In genomic region chr7:109176688-109177087, GRCm38 (mm10) we compare ENCODE assay signal across 28 mouse cellular contexts. TPM values are rescaled to one million over a fixed set of nuclear protein-coding genes. Genes with fewer than 3 reads are reported as not detected.
DNase-seq lines count a peak whose midpoint lies in the region; ATAC-seq and TF ChIP-seq lines count a peak whose summit lies in the region.
"Had no signal": no experiment of that assay in that cellular context is flagged by ENCODE, and none has a peak within 500 bp of the region (broad histone marks: within the 10 kb centered on the region; RNA-seq: fewer than 3 reads in every experiment).

No protein-coding gene starts in this region.

- no peak for DNase-seq in midbrain, embryonic 10.5 days (ENCODE audit: low spot score)
- no peak for DNase-seq in midbrain, embryonic 14.5 days
- peak; percentile 63 for DNase-seq in forebrain, embryonic 11.5 days (ENCODE audit: low spot score)
- DNase-seq in midbrain, postnatal 0 days (ENCODE audit: low spot score): no peak
- DNase-seq in lung, postnatal 14 days: no peak
- DNase-seq in MN1 (ENCODE audit: low spot score): no peak
- DNase-seq: adrenal gland, adult 2 months; adrenal gland, postnatal 36 days; cerebellum, adult 8-10 months; cerebellum, postnatal 25 days; gastrocnemius, postnatal 25 days; heart, adult 2 months; heart, postnatal 4 days; lung, embryonic 14.5 days; right cerebral cortex, postnatal 4 days; thymus, adult 18-20 months; thymus, postnatal 36 days had no signal

- H3K27me3 ChIP-seq in midbrain, embryonic 10.5 days (ENCODE audit: low read depth, poor library complexity, severe bottlenecking): peaks cover 79% of the 10 kb centered on the region
- no peaks in the 10 kb centered on the region for H3K27me3 ChIP-seq in midbrain, embryonic 14.5 days (ENCODE audit: control insufficient read depth, insufficient read depth, low read length)
- peaks cover 58% of the 10 kb centered on the region for H3K27me3 ChIP-seq in forebrain, embryonic 11.5 days (ENCODE audit: control insufficient read depth, insufficient read depth, low read length)
- H3K27me3 ChIP-seq in forebrain, embryonic 16.5 days (replicated peaks; ENCODE audit: control insufficient read depth, insufficient read depth, low read length): peaks cover 24% of the 10 kb centered on the region
- 0 out of 2 replicates have a peak, but pooled peaks cover 6% of the 10 kb centered on the region for H3K27me3 ChIP-seq in midbrain, postnatal 0 days (ENCODE audit: insufficient read depth, low read length)

- WGBS in midbrain, embryonic 10.5 days: 59% methylated on average over 3 of the region's 3 CpGs
- WGBS in midbrain, embryonic 14.5 days: 57% methylated on average over 3 of the region's 3 CpGs
- WGBS in forebrain, embryonic 11.5 days: 23% methylated on average over 3 of the region's 3 CpGs
- 7% methylated on average over 3 of the region's 3 CpGs for WGBS in forebrain, embryonic 16.5 days
- WGBS in midbrain, postnatal 0 days: 49% methylated on average over 3 of the region's 3 CpGs

- no peak for ATAC-seq in midbrain, embryonic 14.5 days (ENCODE audit: low FRiP score, low TSS enrichment)
- ATAC-seq in forebrain, embryonic 11.5 days (replicated peaks; ENCODE audit: low FRiP score): no peak; the same call in 1 of the 2 replicates
- ATAC-seq in forebrain, embryonic 16.5 days: peak; percentile 60
- ATAC-seq in midbrain, postnatal 0 days (ENCODE audit: low FRiP score): no peak
- ATAC-seq: CD4-positive, CD25-positive, alpha-beta regulatory T cell, adult 4 months had no signal

- no peaks in the 10 kb centered on the region for H3K9me3 ChIP-seq in midbrain, embryonic 10.5 days (replicated peaks)
- H3K9me3 ChIP-seq in midbrain, embryonic 14.5 days (ENCODE audit: control insufficient read depth, low read length): no peaks in the 10 kb centered on the region
- no peaks in the 10 kb centered on the region for H3K9me3 ChIP-seq in forebrain, embryonic 11.5 days (ENCODE audit: control insufficient read depth, low read length)
- H3K9me3 ChIP-seq in forebrain, embryonic 16.5 days (ENCODE audit: control insufficient read depth, low read length): no peaks in the 10 kb centered on the region
- H3K9me3 ChIP-seq in midbrain, postnatal 0 days (ENCODE audit: low read length): no peaks in the 10 kb centered on the region
- H3K9me3 ChIP-seq: embryonic facial prominence, embryonic 10.5 days; embryonic facial prominence, embryonic 15.5 days; heart, embryonic 12.5 days; kidney, embryonic 15.5 days; limb, embryonic 12.5 days; liver, embryonic 15.5 days; neural tube, embryonic 13.5 days had no signal

- peak overlapping the region; percentile 94; the same call in 1 of the 2 replicates for H3K27ac ChIP-seq in midbrain, embryonic 10.5 days (replicated peaks)
- no peak overlapping the region for H3K27ac ChIP-seq in midbrain, embryonic 14.5 days (replicated peaks; ENCODE audit: low read depth, low read length)
- peak overlapping the region; percentile 39; the same call in 1 of the 2 replicates for H3K27ac ChIP-seq in forebrain, embryonic 11.5 days (ENCODE audit: low read depth, low read length)
- H3K27ac ChIP-seq in forebrain, embryonic 16.5 days (ENCODE audit: low read length): peak overlapping the region; percentile 88
- peak overlapping the region; percentile 4 for H3K27ac ChIP-seq in midbrain, postnatal 0 days (ENCODE audit: low read depth, low read length)
- H3K27ac ChIP-seq: embryonic facial prominence, embryonic 15.5 days; heart, adult 2 months; kidney, embryonic 15.5 days; limb, embryonic 12.5 days; liver, embryonic 15.5 days; neural tube, embryonic 13.5 days; stomach, postnatal 0 days had no signal

- no peak for TF ChIP-seq CTCF in midbrain, postnatal 0 days (IDR thresholded peaks at IDR 0.05)

- H3K9ac ChIP-seq in midbrain, embryonic 14.5 days (replicated peaks; ENCODE audit: low read length): no peak overlapping the region
- no peak overlapping the region for H3K9ac ChIP-seq in forebrain, embryonic 11.5 days (ENCODE audit: low read length)
- no peak overlapping the region for H3K9ac ChIP-seq in forebrain, embryonic 16.5 days (replicated peaks; ENCODE audit: low read depth, low read length)
- no peak overlapping the region for H3K9ac ChIP-seq in midbrain, postnatal 0 days (replicated peaks; ENCODE audit: low read length, poor library complexity, severe bottlenecking)
- H3K9ac ChIP-seq: embryonic facial prominence, embryonic 15.5 days; heart, embryonic 12.5 days; kidney, embryonic 15.5 days; limb, embryonic 12.5 days; liver, embryonic 15.5 days; lung, embryonic 14.5 days; neural tube, embryonic 13.5 days had no signal

- no peak overlapping the region for H3K4me2 ChIP-seq in midbrain, embryonic 14.5 days (ENCODE audit: low read length)
- H3K4me2 ChIP-seq in forebrain, embryonic 11.5 days (ENCODE audit: low read depth, low read length, severe bottlenecking): no peak overlapping the region
- no peak overlapping the region for H3K4me2 ChIP-seq in forebrain, embryonic 16.5 days (ENCODE audit: low read length)
- H3K4me2 ChIP-seq in midbrain, postnatal 0 days (ENCODE audit: low read depth, low read length, poor library complexity, severe bottlenecking): no peak overlapping the region
- H3K4me2 ChIP-seq: embryonic facial prominence, embryonic 15.5 days; heart, embryonic 12.5 days; kidney, embryonic 15.5 days; limb, embryonic 12.5 days; liver, embryonic 15.5 days; lung, embryonic 14.5 days had no signal

- H3K4me1 ChIP-seq in midbrain, embryonic 10.5 days: peaks cover 60% of the 10 kb centered on the region
- H3K4me1 ChIP-seq in midbrain, embryonic 14.5 days (ENCODE audit: control insufficient read depth, insufficient read depth, low read length): peaks cover 32% of the 10 kb centered on the region
- peaks cover 20% of the 10 kb centered on the region for H3K4me1 ChIP-seq in forebrain, embryonic 11.5 days (replicated peaks; ENCODE audit: control insufficient read depth, insufficient read depth, low read length)
- peaks cover 45% of the 10 kb centered on the region for H3K4me1 ChIP-seq in forebrain, embryonic 16.5 days (replicated peaks; ENCODE audit: control insufficient read depth, insufficient read depth, low read length)
- peaks cover 13% of the 10 kb centered on the region; the same call in 1 of the 2 replicates for H3K4me1 ChIP-seq in midbrain, postnatal 0 days (ENCODE audit: insufficient read depth, low read length)
- H3K4me1 ChIP-seq: heart, embryonic 12.5 days had no signal

- no peaks in the 10 kb centered on the region for H3K36me3 ChIP-seq in midbrain, embryonic 10.5 days
- H3K36me3 ChIP-seq in midbrain, embryonic 14.5 days (ENCODE audit: control insufficient read depth, insufficient read depth, low read length): no peaks in the 10 kb centered on the region
- no peaks in the 10 kb centered on the region for H3K36me3 ChIP-seq in forebrain, embryonic 11.5 days (ENCODE audit: control insufficient read depth, insufficient read depth, low read length)
- H3K36me3 ChIP-seq in forebrain, embryonic 16.5 days (ENCODE audit: control insufficient read depth, insufficient read depth): no peaks in the 10 kb centered on the region
- no peaks in the 10 kb centered on the region for H3K36me3 ChIP-seq in midbrain, postnatal 0 days (ENCODE audit: insufficient read depth, low read length)
- H3K36me3 ChIP-seq: embryonic facial prominence, embryonic 10.5 days; embryonic facial prominence, embryonic 15.5 days; heart, embryonic 12.5 days; kidney, embryonic 15.5 days; limb, embryonic 12.5 days; liver, embryonic 15.5 days; neural tube, embryonic 13.5 days had no signal

- no peak overlapping the region for H3K4me3 ChIP-seq in midbrain, embryonic 10.5 days
- no peak overlapping the region for H3K4me3 ChIP-seq in midbrain, embryonic 14.5 days (replicated peaks; ENCODE audit: low read depth, low read length)
- no peak overlapping the region for H3K4me3 ChIP-seq in forebrain, embryonic 11.5 days (ENCODE audit: low read depth, low read length)
- H3K4me3 ChIP-seq in forebrain, embryonic 16.5 days (replicated peaks; ENCODE audit: low read length): no peak overlapping the region
- H3K4me3 ChIP-seq in midbrain, postnatal 0 days (ENCODE audit: low read depth, low read length): no peak overlapping the region
- H3K4me3 ChIP-seq: embryonic facial prominence, embryonic 10.5 days; embryonic facial prominence, embryonic 15.5 days; heart, adult 2 months; heart, embryonic 12.5 days; kidney, embryonic 15.5 days; limb, embryonic 12.5 days; liver, embryonic 15.5 days; neural tube, embryonic 13.5 days had no signal

RNA-seq across cellular contexts. Expression of gene Lmo1, which starts 1.7 kb away (rescaled TPM):
- polyA plus RNA-seq in midbrain, embryonic 10.5 days (2016; fragmentation: Nextera tagmentation; extraction: Ambion mirVana): 34.8 and 57.9 TPM in 2 replicates
- 170 and 189 TPM in 2 replicates for polyA plus RNA-seq in midbrain, embryonic 14.5 days (2014; fragmentation: Nextera tagmentation; extraction: Ambion mirVana)
- polyA plus RNA-seq in forebrain, embryonic 11.5 days (2014; fragmentation: Nextera tagmentation; extraction: Ambion mirVana): 114 and 145 TPM in 2 replicates
- 64.2 and 82.2 TPM in 2 replicates for polyA plus RNA-seq in forebrain, embryonic 16.5 days (2015; fragmentation: Nextera tagmentation; extraction: Ambion mirVana)
- 109 and 117 TPM in 2 replicates for total RNA-seq in midbrain, postnatal 0 days (2014; rRNA removed)
- polyA plus RNA-seq in midbrain, postnatal 0 days (2015; fragmentation: Nextera tagmentation; extraction: Ambion mirVana): 109 and 121 TPM in 2 replicates
- total RNA-seq: liver, adult 2 months had no signal
- polyA plus RNA-seq: CD4-positive, CD25-positive, alpha-beta regulatory T cell, adult 4 months; liver, adult 2 months had no signal
